Mouse (Mus musculus): ENCODE data around the gene Zfp266. TPM values are rescaled to one million over a fixed set of nuclear protein-coding genes. Genes with fewer than 3 reads are reported as not detected.
A peak's percentile ranks its signal among the peaks of the same experiment; 100 is the strongest.
"Not testable (repeated sequence)": the region's sequence is repeated elsewhere in the genome, so short reads cannot be mapped to it uniquely, and the experiment has no call there.

Gene Zfp266
- 117 and 124 TPM in 2 replicates for polyA plus RNA-seq (2015; fragmentation: Nextera tagmentation; extraction: Ambion mirVana)

DNA sequence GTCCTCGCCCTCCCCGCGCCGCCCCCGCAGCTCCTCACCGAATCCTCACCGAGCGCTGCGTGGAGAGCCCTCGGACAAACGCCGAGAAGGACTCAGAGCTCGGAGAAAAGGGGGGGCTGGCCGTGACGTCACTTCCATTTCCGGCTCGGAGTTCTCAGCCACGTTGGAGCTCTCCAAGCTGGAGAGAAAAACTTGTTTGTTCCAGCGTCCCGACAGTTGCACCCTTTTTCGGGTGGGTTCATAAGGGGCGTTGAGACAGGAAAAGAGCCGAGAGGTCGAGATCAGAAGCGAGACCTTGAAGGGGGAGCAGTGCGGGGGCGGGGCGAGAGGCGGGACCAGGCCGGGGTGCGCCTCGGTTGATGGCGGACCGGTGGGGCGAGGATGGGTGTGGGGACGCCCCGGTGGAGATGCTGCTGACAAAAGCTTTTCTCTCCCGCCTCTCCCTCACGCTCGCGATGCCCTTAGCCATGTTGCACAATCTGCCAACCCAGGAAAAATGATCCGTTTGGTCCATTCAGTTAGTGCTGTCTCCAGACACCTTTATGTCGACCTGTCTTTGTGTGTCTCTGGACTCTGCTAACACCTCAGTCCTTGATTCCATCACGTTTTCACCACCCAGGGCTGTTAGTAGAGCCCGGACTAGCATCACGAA is at the start of gene Zfp266:
Gene Zfp266, minus strand, starts transcription at position 112 of the 652 bp plus-strand sequence.
- Histone ChIP-seq H3K9ac (peak within 1 kb of the TSS; percentile 91), H3K4me2 (peak within 1 kb of the TSS; percentile 85), H3K27ac (peak within 1 kb of the TSS; percentile 98), H3K27me3 (replicated peaks) (no peaks in the 10 kb centered on the region), H3K4me1 (peaks cover 38% of the 10 kb centered on the region), H3K9me3 (no peaks in the 10 kb centered on the region), H3K4me3 (peak within 1 kb of the TSS; percentile 91), H3K36me3 (replicated peaks) (no peaks in the 10 kb centered on the region)
- peak; percentile 91 for ATAC-seq (replicated peaks)
- WGBS, result under 1% methylated on average over 46 of the region's 46 CpGs

GRCm38 (mm10) chr9:20565326-20566030 is 44.3 kb upstream of the Zfp266 start:
- not testable (repeated sequence) for H3K4me2 ChIP-seq; H3K27me3 ChIP-seq (replicated peaks); H3K36me3 ChIP-seq (replicated peaks); H3K9ac ChIP-seq; ATAC-seq (replicated peaks); H3K27ac ChIP-seq; H3K4me1 ChIP-seq; H3K4me3 ChIP-seq; H3K9me3 ChIP-seq
- 76% methylated on average over 3 of the region's 3 CpGs for WGBS

GRCm38 (mm10) chr9:20562177-20562576 is 41.0 kb upstream of the Zfp266 start:
- no peak for ATAC-seq (replicated peaks)

GRCm38 (mm10) chr9:20552698-20553097 is 31.5 kb upstream of the Zfp266 start:
- Histone ChIP-seq H3K4me1 (no peaks in the 10 kb centered on the region), H3K4me2 (no peak overlapping the region), H3K27ac (no peak overlapping the region), H3K36me3 (replicated peaks) (no peaks in the 10 kb centered on the region), H3K9ac (no peak overlapping the region), H3K4me3 (no peak overlapping the region), H3K27me3 (replicated peaks) (peaks cover 10% of the 10 kb centered on the region), H3K9me3 (no peaks in the 10 kb centered on the region)
- no peak for ATAC-seq (replicated peaks)
- 86% methylated on average over 1 of the region's 1 CpGs for WGBS

More at GRCm38 (mm10) chr9:20562177-20562576, 41.0 kb upstream of the Zfp266 start:
- no peak overlapping the region for H3K4me2 ChIP-seq
- no peak overlapping the region for H3K27ac ChIP-seq
- H3K36me3 ChIP-seq (replicated peaks), result no peaks in the 10 kb centered on the region
- H3K9me3 ChIP-seq, result no peaks in the 10 kb centered on the region
- no peak overlapping the region for H3K9ac ChIP-seq
- 88% methylated on average over 5 of the region's 5 CpGs for WGBS
- H3K27me3 ChIP-seq (replicated peaks), result peaks cover 4% of the 10 kb centered on the region; the same call in 1 of the 2 replicates
- no peak overlapping the region for H3K4me3 ChIP-seq
- no peaks in the 10 kb centered on the region for H3K4me1 ChIP-seq

- 63% methylated on average over 5 of the region's 5 CpGs for WGBS
- no peak overlapping the region for H3K4me3 ChIP-seq
- no peak overlapping the region for H3K9ac ChIP-seq
- no peak overlapping the region for H3K4me2 ChIP-seq
- no peak overlapping the region for H3K27ac ChIP-seq
- H3K27me3 ChIP-seq (replicated peaks), result peaks cover 7% of the 10 kb centered on the region
- ATAC-seq (replicated peaks), result no peak
- no peaks in the 10 kb centered on the region for H3K4me1 ChIP-seq
- no peaks in the 10 kb centered on the region for H3K36me3 ChIP-seq (replicated peaks)
- H3K9me3 ChIP-seq, result no peaks in the 10 kb centered on the region
Observed at GRCm38 (mm10) chr9:20551781-20552275, 30.6 kb upstream of the Zfp266 start.

DNA sequence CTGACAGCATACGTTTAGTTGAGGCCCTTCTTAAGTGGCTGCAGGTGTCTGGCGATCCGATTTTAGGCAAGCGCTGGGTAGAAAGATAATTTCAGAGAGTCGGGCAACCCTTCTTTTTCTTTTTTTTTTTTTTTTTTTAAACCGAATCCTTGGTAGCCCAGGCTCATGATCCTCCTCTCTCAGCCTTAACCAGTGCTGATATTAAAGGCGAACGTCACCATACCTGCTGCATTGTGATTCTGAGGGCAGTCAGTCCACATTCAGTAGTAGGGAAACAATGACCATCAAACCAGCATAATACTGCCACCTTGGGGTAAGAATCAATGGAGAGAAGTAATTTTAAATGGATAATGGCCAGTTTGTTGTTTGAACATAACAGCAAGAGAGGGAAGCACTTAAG is 23.9 kb upstream of the Zfp266 start:
- Histone ChIP-seq H3K9me3 (no peaks in the 10 kb centered on the region), H3K9ac (peak overlapping the region; percentile 52; the same call in 1 of the 2 replicates), H3K4me3 (peak overlapping the region; percentile 45), H3K4me1 (peaks cover 13% of the 10 kb centered on the region), H3K27me3 (replicated peaks) (no peaks in the 10 kb centered on the region; the same call in none of the 2 replicates), H3K36me3 (replicated peaks) (no peaks in the 10 kb centered on the region), H3K4me2 (peak overlapping the region; percentile 83), H3K27ac (peak overlapping the region; percentile 92)
- 17% methylated on average over 8 of the region's 8 CpGs for WGBS
- peak; percentile 60; the same call in 1 of the 2 replicates for ATAC-seq (replicated peaks)

DNA sequence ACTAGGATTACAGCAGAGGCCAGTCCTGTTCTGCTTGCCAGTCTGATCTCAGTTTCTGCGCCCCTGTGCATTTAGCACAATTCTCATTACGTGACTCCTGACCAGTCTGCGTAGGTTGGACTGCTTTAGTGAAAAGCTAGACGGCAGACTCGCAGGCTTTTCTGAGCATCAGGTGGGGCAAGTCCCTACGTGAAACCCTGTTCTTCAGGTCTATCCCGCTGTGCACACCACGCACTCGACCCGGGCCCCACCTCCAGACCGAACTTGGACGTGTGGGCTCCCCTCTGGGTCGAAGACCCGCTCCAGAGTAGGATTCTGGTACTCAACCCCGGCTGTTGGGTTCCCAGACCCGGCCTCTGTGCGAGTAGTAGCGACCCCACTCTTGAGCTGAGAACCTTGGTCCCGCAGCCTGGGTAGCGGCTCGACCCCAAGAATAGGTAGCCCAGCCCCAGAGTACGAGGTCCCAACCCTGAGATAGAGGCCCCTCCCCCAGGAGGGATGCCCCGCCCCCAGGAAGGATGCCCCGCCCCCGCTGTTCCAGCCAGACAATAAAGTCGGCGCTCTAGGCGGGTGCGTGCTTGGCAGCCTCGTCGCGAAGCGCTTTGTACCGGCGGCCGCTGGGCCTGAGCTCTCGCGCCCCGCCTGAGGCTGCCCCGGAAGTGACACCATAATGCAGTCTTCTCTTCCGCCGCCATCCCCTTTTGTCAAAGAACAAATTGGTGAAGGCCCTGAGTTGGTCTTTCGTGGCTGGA is 23.0 kb upstream of the Zfp266 start:
- Histone ChIP-seq H3K36me3 (replicated peaks) (no peaks in the 10 kb centered on the region), H3K4me1 (peaks cover 13% of the 10 kb centered on the region), H3K4me3 (peak overlapping the region; percentile 45), H3K27me3 (replicated peaks) (no peaks in the 10 kb centered on the region; the same call in none of the 2 replicates), H3K9me3 (no peaks in the 10 kb centered on the region), H3K4me2 (peak overlapping the region; percentile 83), H3K27ac (peak overlapping the region; percentile 92), H3K9ac (peak overlapping the region; percentile 52)
- ATAC-seq (replicated peaks), result peak; percentile 97
- WGBS, result 1% methylated on average over 43 of the region's 43 CpGs

DNA sequence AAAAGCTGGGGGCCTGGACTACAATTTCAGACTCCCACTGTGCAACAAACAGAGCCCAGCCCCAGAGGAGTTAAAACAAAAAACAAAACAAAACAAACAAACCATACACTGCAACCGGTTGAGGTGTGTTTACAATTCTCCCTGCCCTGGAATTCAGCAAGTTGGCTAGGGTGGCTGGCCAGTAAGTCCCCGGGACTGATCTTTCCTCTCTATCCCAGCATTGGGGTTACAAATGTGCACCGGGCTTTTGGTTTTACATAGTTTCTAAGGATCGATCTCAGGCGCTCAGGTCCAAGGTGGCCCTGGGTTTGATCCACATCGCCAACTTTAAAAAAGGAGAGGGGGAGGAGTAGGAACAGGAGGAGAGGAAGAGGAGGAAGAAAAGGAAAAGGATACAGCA is 22.3 kb upstream of the Zfp266 start:
- Histone ChIP-seq H3K27me3 (replicated peaks) (no peaks in the 10 kb centered on the region; the same call in none of the 2 replicates), H3K9ac (0 out of 2 replicates have a peak overlapping the region, but pooled peaks have one; percentile 52), H3K4me2 (peak overlapping the region; percentile 83; the same call in 1 of the 2 replicates), H3K36me3 (replicated peaks) (no peaks in the 10 kb centered on the region), H3K4me3 (no peak overlapping the region), H3K27ac (peak overlapping the region; percentile 92), H3K4me1 (peaks cover 13% of the 10 kb centered on the region), H3K9me3 (no peaks in the 10 kb centered on the region)
- ATAC-seq (replicated peaks), result no peak
- whole genome bisulfite sequencing, result 31% methylated on average over 6 of the region's 6 CpGs

DNA sequence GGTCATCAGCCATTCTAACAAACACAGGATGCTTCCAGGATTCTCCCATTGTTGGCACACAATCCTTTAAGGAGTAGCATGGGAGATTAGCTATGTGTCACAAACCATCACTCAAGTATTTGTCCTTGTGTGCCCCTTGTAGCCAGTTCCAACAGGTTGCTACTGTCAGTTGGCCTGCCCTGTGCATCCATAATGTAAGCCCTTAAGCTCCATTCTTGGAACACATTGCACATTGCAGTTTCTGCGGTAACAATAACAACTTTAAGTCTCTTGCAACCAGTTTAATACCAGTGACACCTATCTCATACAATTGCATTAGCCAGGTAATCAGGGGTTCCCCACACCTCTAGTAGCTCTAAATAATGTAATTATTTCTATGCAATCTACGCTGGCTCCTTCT is 15.4 kb upstream of the Zfp266 start:
- 84% methylated on average over 2 of the region's 2 CpGs for WGBS
- no peak overlapping the region for H3K9ac ChIP-seq
- H3K4me1 ChIP-seq, result no peaks in the 10 kb centered on the region
- no peaks in the 10 kb centered on the region for H3K9me3 ChIP-seq
- H3K27me3 ChIP-seq (replicated peaks), result peaks cover 3% of the 10 kb centered on the region; the same call in 1 of the 2 replicates
- H3K4me2 ChIP-seq, result no peak overlapping the region
- H3K27ac ChIP-seq, result no peak overlapping the region
- no peak overlapping the region for H3K4me3 ChIP-seq
- no peaks in the 10 kb centered on the region for H3K36me3 ChIP-seq (replicated peaks)
- no peak for ATAC-seq (replicated peaks)

- H3K9me3 ChIP-seq, result no peaks in the 10 kb centered on the region
- no peak overlapping the region for H3K4me3 ChIP-seq
- no peak overlapping the region for H3K9ac ChIP-seq
- 75% methylated on average over 8 of the region's 8 CpGs for WGBS
- no peaks in the 10 kb centered on the region for H3K36me3 ChIP-seq (replicated peaks)
- ATAC-seq (replicated peaks), result no peak
- no peak overlapping the region for H3K4me2 ChIP-seq
- H3K27ac ChIP-seq, result no peak overlapping the region
- peaks cover 3% of the 10 kb centered on the region; the same call in 1 of the 2 replicates for H3K27me3 ChIP-seq (replicated peaks)
- no peaks in the 10 kb centered on the region for H3K4me1 ChIP-seq
Observed at GRCm38 (mm10) chr9:20534326-20534926, 13.2 kb upstream of the Zfp266 start.

DNA sequence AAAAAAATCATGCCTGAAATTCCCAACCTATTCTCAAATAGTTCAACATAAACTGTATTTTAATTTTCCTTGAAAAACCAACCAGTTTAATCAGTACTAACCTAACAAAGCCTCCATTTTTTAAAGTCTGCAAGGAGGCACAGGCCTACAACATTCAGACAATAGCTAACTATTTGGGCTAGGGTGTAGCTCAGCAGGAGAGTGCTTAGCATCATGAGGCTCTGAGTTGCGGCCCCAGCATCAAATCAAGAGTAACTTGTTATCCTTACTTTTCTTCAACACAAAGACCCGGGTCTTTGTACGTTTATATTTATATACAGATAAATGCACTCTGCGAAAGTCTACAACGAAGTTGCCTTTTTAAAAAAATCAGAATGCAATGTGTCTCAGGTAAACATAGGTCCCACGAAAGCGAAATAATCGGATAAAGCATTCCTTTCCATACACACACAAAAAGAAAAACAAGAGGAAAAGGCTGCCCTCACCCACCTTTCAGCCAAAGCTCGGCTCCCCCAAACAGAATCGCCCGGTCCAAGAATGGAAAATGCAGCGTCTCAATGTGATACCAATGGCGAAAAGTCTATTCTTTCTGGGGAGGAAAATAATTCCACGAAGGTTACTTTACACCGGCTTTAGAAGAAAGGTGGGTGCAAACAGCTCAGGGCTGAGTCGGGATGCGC is 546 bp downstream of the Zfp266 start:
- Histone ChIP-seq H3K4me1 (peaks cover 39% of the 10 kb centered on the region), H3K9ac (peak overlapping the region; percentile 91), H3K27ac (peak overlapping the region; percentile 98), H3K36me3 (replicated peaks) (0 out of 2 replicates have a peak, but pooled peaks cover under 1% of the 10 kb centered on the region), H3K4me2 (peak overlapping the region; percentile 85), H3K27me3 (replicated peaks) (no peaks in the 10 kb centered on the region), H3K9me3 (no peaks in the 10 kb centered on the region), H3K4me3 (peak overlapping the region; percentile 91)
- no peak for ATAC-seq (replicated peaks)
- WGBS, result 0% methylated on average over 17 of the region's 17 CpGs
